ENCODE assay signal across 26 mouse cellular contexts in genomic region chr14:79821352-79822010, GRCm38 (mm10). TPM values are rescaled to one million over a fixed set of nuclear protein-coding genes. Genes with fewer than 3 reads are reported as not detected.
DNase-seq lines count a peak whose midpoint lies in the region; ATAC-seq and TF ChIP-seq lines count a peak whose summit lies in the region.
"Had no signal": no experiment of that assay in that cellular context is flagged by ENCODE, and none has a peak within 500 bp of the region (broad histone marks: within the 10 kb centered on the region; RNA-seq: fewer than 3 reads in every experiment).

No protein-coding gene starts in this region.

- no peak for DNase-seq in hindbrain, embryonic 11.5 days (ENCODE audit: low spot score)
- no peak for DNase-seq in hindbrain, embryonic 10.5 days (ENCODE audit: low spot score)
- DNase-seq in brain, embryonic 14.5 days (ENCODE audit: low read depth) = peak; percentile 88
- DNase-seq in cerebellum, adult 11-12 months = no peak
- no peak for DNase-seq in gastrocnemius, postnatal 10 days
- DNase-seq: adrenal gland, postnatal 36 days; cerebellum, adult 11 months; cerebellum, postnatal 14 days; gastrocnemius, adult 2 months; kidney, adult 11 months; kidney, postnatal 10 days; liver, embryonic 13.5 days; lung, adult 2 months; lung, postnatal 14 days; right cerebral cortex, postnatal 14 days; thymus, adult 2 months had no signal

- no peak overlapping the region for H3K27ac ChIP-seq in hindbrain, embryonic 11.5 days (ENCODE audit: low read depth, low read length)
- no peak overlapping the region for H3K27ac ChIP-seq in hindbrain, embryonic 10.5 days
- H3K27ac ChIP-seq in forebrain, embryonic 16.5 days (ENCODE audit: low read length) = peak overlapping the region; percentile 85
- peak overlapping the region; percentile 70 for H3K27ac ChIP-seq in midbrain, embryonic 15.5 days
- H3K27ac ChIP-seq: gastrocnemius, adult 2 months; left cerebral cortex, adult 2 months; liver, embryonic 13.5 days; stomach, postnatal 0 days had no signal

- H3K4me2 ChIP-seq in hindbrain, embryonic 11.5 days (replicated peaks; ENCODE audit: low read depth, low read length) = no peak overlapping the region
- no peak overlapping the region; the same call in 1 of the 2 replicates for H3K4me2 ChIP-seq in forebrain, embryonic 16.5 days (ENCODE audit: low read length)
- no peak overlapping the region for H3K4me2 ChIP-seq in midbrain, embryonic 15.5 days
- H3K4me2 ChIP-seq: heart, embryonic 11.5 days; liver, embryonic 13.5 days had no signal

- H3K9ac ChIP-seq in hindbrain, embryonic 11.5 days (ENCODE audit: low read depth, low read length) = no peak overlapping the region
- H3K9ac ChIP-seq in forebrain, embryonic 16.5 days (replicated peaks; ENCODE audit: low read depth, low read length) = 0 out of 2 replicates have a peak overlapping the region, but pooled peaks have one; percentile 19
- H3K9ac ChIP-seq in midbrain, embryonic 15.5 days = no peak overlapping the region
- H3K9ac ChIP-seq: liver, embryonic 13.5 days had no signal

- H3K27me3 ChIP-seq in hindbrain, embryonic 11.5 days (ENCODE audit: control insufficient read depth, insufficient read depth, low read length) = no peaks in the 10 kb centered on the region
- no peaks in the 10 kb centered on the region for H3K27me3 ChIP-seq in hindbrain, embryonic 10.5 days (ENCODE audit: insufficient read depth, poor library complexity, severe bottlenecking)
- H3K27me3 ChIP-seq in forebrain, embryonic 16.5 days (replicated peaks; ENCODE audit: control insufficient read depth, insufficient read depth, low read length) = no peaks in the 10 kb centered on the region
- H3K27me3 ChIP-seq in midbrain, embryonic 15.5 days (replicated peaks) = no peaks in the 10 kb centered on the region
- H3K27me3 ChIP-seq: liver, embryonic 13.5 days had no signal

- no peak overlapping the region for H3K4me3 ChIP-seq in hindbrain, embryonic 11.5 days (ENCODE audit: low read depth, low read length)
- no peak overlapping the region for H3K4me3 ChIP-seq in hindbrain, embryonic 10.5 days
- H3K4me3 ChIP-seq in forebrain, embryonic 16.5 days (replicated peaks; ENCODE audit: low read length) = no peak overlapping the region
- no peak overlapping the region for H3K4me3 ChIP-seq in midbrain, embryonic 15.5 days
- H3K4me3 ChIP-seq: gastrocnemius, adult 2 months; left cerebral cortex, adult 2 months; liver, embryonic 13.5 days had no signal

- WGBS in hindbrain, embryonic 11.5 days = 67% methylated on average over 5 of the region's 5 CpGs
- WGBS in hindbrain, embryonic 10.5 days = 74% methylated on average over 5 of the region's 5 CpGs
- WGBS in forebrain, embryonic 16.5 days = 20% methylated on average over 5 of the region's 5 CpGs
- WGBS in midbrain, embryonic 15.5 days = 57% methylated on average over 5 of the region's 5 CpGs

- TF ChIP-seq POLR2A in brain, embryonic 14.5 days (IDR thresholded peaks at IDR 0.05; ENCODE audit: borderline replicate concordance, extremely low read depth, insufficient read depth, insufficient read length, poor library complexity, severe bottlenecking) = no peak

- no peaks in the 10 kb centered on the region for H3K36me3 ChIP-seq in hindbrain, embryonic 11.5 days (ENCODE audit: control insufficient read depth, insufficient read depth, low read length)
- H3K36me3 ChIP-seq in hindbrain, embryonic 10.5 days = no peaks in the 10 kb centered on the region
- H3K36me3 ChIP-seq in forebrain, embryonic 16.5 days (ENCODE audit: control insufficient read depth, insufficient read depth) = no peaks in the 10 kb centered on the region
- no peaks in the 10 kb centered on the region for H3K36me3 ChIP-seq in midbrain, embryonic 15.5 days (replicated peaks)
- H3K36me3 ChIP-seq: liver, embryonic 13.5 days had no signal

- no peak for TF ChIP-seq CTCF in brain, embryonic 14.5 days (IDR thresholded peaks at IDR 0.05; ENCODE audit: borderline replicate concordance, extremely low read depth, insufficient read depth, insufficient read length)

- 0 out of 2 replicates have a peak, but pooled peaks have one; percentile 44 for ATAC-seq in hindbrain, embryonic 11.5 days (ENCODE audit: low FRiP score)
- peak; percentile 51 for ATAC-seq in forebrain, embryonic 16.5 days
- ATAC-seq in midbrain, embryonic 15.5 days (replicated peaks) = peak; percentile 45; the same call in 1 of the 2 replicates
- ATAC-seq: CD4-positive, CD25-positive, alpha-beta regulatory T cell, adult 4 months had no signal

- H3K9me3 ChIP-seq in hindbrain, embryonic 11.5 days (ENCODE audit: control insufficient read depth, low read length) = no peaks in the 10 kb centered on the region
- H3K9me3 ChIP-seq in hindbrain, embryonic 10.5 days = no peaks in the 10 kb centered on the region
- no peaks in the 10 kb centered on the region for H3K9me3 ChIP-seq in forebrain, embryonic 16.5 days (ENCODE audit: control insufficient read depth, low read length)
- H3K9me3 ChIP-seq in midbrain, embryonic 15.5 days = no peaks in the 10 kb centered on the region
- H3K9me3 ChIP-seq: liver, embryonic 13.5 days had no signal

- H3K4me1 ChIP-seq in hindbrain, embryonic 11.5 days (replicated peaks; ENCODE audit: control insufficient read depth, insufficient read depth, low read length) = 0 out of 2 replicates have a peak, but pooled peaks cover 3% of the 10 kb centered on the region
- peaks cover 13% of the 10 kb centered on the region for H3K4me1 ChIP-seq in hindbrain, embryonic 10.5 days (replicated peaks)
- H3K4me1 ChIP-seq in forebrain, embryonic 16.5 days (replicated peaks; ENCODE audit: control insufficient read depth, insufficient read depth, low read length) = peaks cover 25% of the 10 kb centered on the region
- peaks cover 19% of the 10 kb centered on the region for H3K4me1 ChIP-seq in midbrain, embryonic 15.5 days
- H3K4me1 ChIP-seq: liver, embryonic 13.5 days had no signal

RNA-seq across cellular contexts. Expression of gene Pcdh8, which starts 50.4 kb away (rescaled TPM):
- polyA plus RNA-seq in hindbrain, embryonic 11.5 days (2014; fragmentation: Nextera tagmentation; extraction: Ambion mirVana) = 14.5 and 15.4 TPM in 2 replicates
- 33.1 and 41.3 TPM in 2 replicates for polyA plus RNA-seq in hindbrain, embryonic 10.5 days (2016; fragmentation: Nextera tagmentation; extraction: Ambion mirVana)
- polyA plus RNA-seq in brain, embryonic 14.5 days (2012; rRNA removed) = 64.5 and 68.9 TPM in 2 replicates
- 50.5 and 56.6 TPM in 2 replicates for polyA plus RNA-seq in forebrain, embryonic 16.5 days (2015; fragmentation: Nextera tagmentation; extraction: Ambion mirVana)
- polyA plus RNA-seq in midbrain, embryonic 15.5 days (2015; fragmentation: Nextera tagmentation; extraction: Ambion mirVana) = 72.8 and 73.2 TPM in 2 replicates
- total RNA-seq in gastrocnemius, postnatal 10 days (2021) = under 1 TPM in 1 of 2 experiments, not detected in 1; 0.18 TPM
- total RNA-seq: gastrocnemius, adult 2 months; granulocyte monocyte progenitor cell, adult 5-6 weeks; megakaryocyte progenitor cell, adult 5-6 weeks; monocyte, adult 5-6 weeks; neutrophil, adult 5-6 weeks had no signal
- polyA plus RNA-seq: CD4-positive, CD25-positive, alpha-beta regulatory T cell, adult 4 months; lung, adult 2 months had no signal

Comparison
In these comparisons a context has a peak if more than half of its experiments do, and no peak if none do; other contexts are left out.
1. H3K27ac ChIP-seq: peak in forebrain, embryonic 16.5 days (single experiment) and midbrain, embryonic 15.5 days (single experiment); none in hindbrain, embryonic 11.5 days (single experiment) and hindbrain, embryonic 10.5 days (single experiment).
2. Peak in every context shown above with its lines, with median percentiles within 50 percentile points of each other: ATAC-seq.